Mouse (Mus musculus) ES-Bruce4 (cell line): ENCODE results near the gene Tom1. TPM values are rescaled to one million over a fixed set of nuclear protein-coding genes. Genes with fewer than 3 reads are reported as not detected.

Source experiments
- H3K27ac ChIP-seq: 2 replicates; pipeline ENCODE4 v1.5.1; 2012; ENCODE audit warnings: low read length, inconsistent platforms; ENCODE audit not compliant: insufficient read depth
- H3K27me3 ChIP-seq: 2 replicates; pipeline ENCODE4 v1.6.1; 2012; ENCODE audit warnings: mild to moderate bottlenecking, low read length, inconsistent platforms; ENCODE audit not compliant: control insufficient read depth, poor library complexity, insufficient read depth, severe bottlenecking
- H3K36me3 ChIP-seq: 2 replicates; pipeline ENCODE4 v1.6.1; 2012; ENCODE audit warnings: inconsistent platforms, mild to moderate bottlenecking, low read length, moderate library complexity; ENCODE audit not compliant: control insufficient read depth, poor library complexity, insufficient read depth, severe bottlenecking
- H3K4me1 ChIP-seq: one replicate; pipeline ENCODE4 v1.8.1; 2011; ENCODE audit warnings: low read length; ENCODE audit not compliant: control insufficient read depth, insufficient read depth
- H3K4me3 ChIP-seq: 2 replicates; pipeline ENCODE4 v1.5.1; 2011; ENCODE audit warnings: low read depth, mild to moderate bottlenecking, low read length
- H3K9ac ChIP-seq: 2 replicates; pipeline ENCODE4 v1.6.1; 2012; ENCODE audit warnings: low read depth, mild to moderate bottlenecking, inconsistent platforms; ENCODE audit not compliant: poor library complexity, severe bottlenecking
- H3K9me3 ChIP-seq: replicated peaks from 2 replicates; pipeline ENCODE4 v1.6.1; 2012; ENCODE audit warnings: mild to moderate bottlenecking, low read length, inconsistent platforms; ENCODE audit not compliant: control insufficient read depth, poor library complexity, insufficient read depth, severe bottlenecking
- CTCF ChIP-seq: IDR thresholded peaks from one replicate; pipeline ENCODE4 v1.8.1; 2011; ENCODE audit warnings: low read depth, low read length
- EP300 ChIP-seq: IDR thresholded peaks from 2 replicates; pipeline ENCODE4 v1.6.1; 2011; ENCODE audit warnings: low read depth, low read length; ENCODE audit not compliant: insufficient read depth
- POLR2A ChIP-seq: IDR thresholded peaks from one replicate; pipeline ENCODE4 v1.8.1; 2011; ENCODE audit warnings: low read length; ENCODE audit not compliant: insufficient read depth
- polyA plus RNA-seq: library from polyadenylated mRNA; stranded (reverse); fragments of >200 nt; gene quantifications from 2 replicates; pipeline ENCODE4 v1.2.4, GENCODE M21; 2011; ENCODE audit warnings: low read depth; ENCODE audit not compliant: missing spikeins, insufficient read depth, insufficient read length

Gene Tom1
- polyA plus RNA-seq, 1 experiment, result 46.1 TPM

DNA sequence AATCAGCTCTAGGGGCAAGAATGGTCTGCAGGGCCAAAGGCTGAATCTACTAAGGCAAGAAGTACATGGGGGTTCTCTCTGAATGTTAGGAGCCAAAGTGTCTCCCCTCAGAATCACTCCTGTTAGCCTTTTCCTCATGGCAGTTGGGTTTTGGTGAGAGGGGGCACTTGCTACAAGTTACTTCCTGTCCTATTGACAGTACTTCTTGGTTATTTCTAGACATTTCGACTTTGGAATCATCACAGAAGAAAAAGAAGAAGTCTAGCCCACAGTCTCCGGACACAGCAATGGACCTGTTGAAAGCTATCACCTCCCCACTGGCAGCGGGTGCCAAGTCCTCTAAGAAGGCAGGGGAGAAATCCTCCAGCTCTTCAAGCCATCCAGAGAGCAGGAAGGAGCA is 33.1 kb upstream of the Tom1 start:
- peaks cover 58% of the 10 kb centered on the region for H3K36me3 ChIP-seq
- TF ChIP-seq CTCF (no peak), EP300 (no peak), POLR2A (no peak)

DNA sequence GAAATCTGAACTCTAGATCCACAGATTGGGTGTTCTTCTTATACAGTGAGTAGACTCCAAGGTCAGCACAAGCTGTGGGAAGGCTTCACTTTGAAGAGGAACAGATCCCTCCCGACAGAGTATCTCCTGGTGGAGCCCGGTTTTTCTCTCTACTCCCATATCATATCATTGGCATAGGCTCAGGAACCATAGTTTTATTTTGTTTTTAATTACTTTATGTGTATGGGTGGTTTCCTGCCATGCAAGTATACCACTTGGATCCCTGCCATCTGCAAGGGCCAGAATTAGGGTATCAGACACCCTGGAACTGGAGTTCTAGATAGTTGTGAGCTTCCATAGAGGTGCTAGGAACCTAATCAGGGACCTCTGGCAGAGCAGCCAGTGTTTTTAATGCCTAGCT is 24.7 kb upstream of the Tom1 start:
- H3K9me3 ChIP-seq, result peaks cover 18% of the 10 kb centered on the region
- no peak overlapping the region for H3K4me3 ChIP-seq
- TF ChIP-seq POLR2A (no peak), EP300 (no peak), CTCF (no peak)

More for the DNA sequence above, 33.1 kb upstream of the Tom1 start:
- Histone ChIP-seq H3K4me1 (no peaks in the 10 kb centered on the region), H3K27ac (no peak overlapping the region), H3K27me3 (no peaks in the 10 kb centered on the region), H3K9ac (no peak overlapping the region), H3K4me3 (no peak overlapping the region), H3K9me3 (peaks cover 14% of the 10 kb centered on the region)

DNA sequence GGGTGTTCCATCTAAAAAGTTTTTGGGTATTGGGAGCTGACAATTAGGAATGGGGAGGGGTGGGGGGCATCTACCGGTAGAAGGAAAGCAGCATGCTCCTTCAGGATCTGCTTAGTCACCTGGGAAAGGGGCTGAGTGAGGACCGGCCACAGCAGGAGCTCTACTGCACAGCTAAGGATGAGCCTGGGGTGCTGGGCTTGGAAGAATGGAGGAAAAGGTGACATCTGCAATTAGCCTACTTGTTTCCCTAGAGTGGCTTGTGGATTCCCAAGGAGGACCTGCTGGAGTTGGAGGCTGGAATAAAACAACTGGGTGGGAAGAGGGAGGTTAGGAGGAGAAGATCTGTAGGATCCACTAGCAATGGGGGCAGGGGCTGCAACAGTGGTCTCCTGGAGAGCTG is 19.9 kb upstream of the Tom1 start:
- H3K36me3 ChIP-seq, result peaks cover 24% of the 10 kb centered on the region
- H3K27me3 ChIP-seq, result no peaks in the 10 kb centered on the region
- H3K9me3 ChIP-seq, result no peaks in the 10 kb centered on the region
- H3K9ac ChIP-seq, result peak overlapping the region; percentile 25
- no peak for TF ChIP-seq POLR2A
- TF ChIP-seq EP300, result peak; percentile 90
- TF ChIP-seq CTCF, result no peak
- H3K4me3 ChIP-seq, result peak overlapping the region; percentile 27
- H3K4me1 ChIP-seq, result peaks cover 4% of the 10 kb centered on the region
- peak overlapping the region; percentile 90 for H3K27ac ChIP-seq

More for the DNA sequence above, 24.7 kb upstream of the Tom1 start:
- Histone ChIP-seq H3K27ac (no peak overlapping the region), H3K27me3 (no peaks in the 10 kb centered on the region), H3K36me3 (peaks cover 31% of the 10 kb centered on the region), H3K4me1 (no peaks in the 10 kb centered on the region), H3K9ac (no peak overlapping the region)

DNA sequence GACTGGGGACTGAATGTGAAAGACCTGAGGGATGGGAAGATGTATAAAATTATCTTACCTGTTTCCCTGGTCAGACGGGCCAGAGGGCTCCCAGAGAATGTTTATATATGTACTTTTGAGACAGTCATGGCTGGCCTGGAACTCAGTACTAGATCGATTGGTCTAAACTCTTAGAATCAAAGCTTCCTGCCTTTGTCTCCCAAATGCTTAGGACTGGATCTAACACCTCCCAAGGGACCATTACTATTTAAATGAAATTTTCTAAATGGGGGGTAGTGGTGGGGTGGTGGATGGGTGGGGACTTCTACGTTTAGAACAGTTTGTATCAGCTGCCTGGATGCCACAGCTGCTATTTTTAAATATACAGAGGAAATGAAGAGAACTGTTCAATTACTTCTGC is 19.5 kb upstream of the Tom1 start:
- peak overlapping the region; percentile 90 for H3K27ac ChIP-seq
- peak overlapping the region; percentile 27 for H3K4me3 ChIP-seq
- H3K4me1 ChIP-seq, result peaks cover 4% of the 10 kb centered on the region
- TF ChIP-seq CTCF (no peak), EP300 (no peak), POLR2A (no peak)
- peaks cover 20% of the 10 kb centered on the region for H3K36me3 ChIP-seq
- no peaks in the 10 kb centered on the region; the same call in 1 of the 2 replicates for H3K9me3 ChIP-seq
- peak overlapping the region; percentile 25 for H3K9ac ChIP-seq
- no peaks in the 10 kb centered on the region for H3K27me3 ChIP-seq

DNA sequence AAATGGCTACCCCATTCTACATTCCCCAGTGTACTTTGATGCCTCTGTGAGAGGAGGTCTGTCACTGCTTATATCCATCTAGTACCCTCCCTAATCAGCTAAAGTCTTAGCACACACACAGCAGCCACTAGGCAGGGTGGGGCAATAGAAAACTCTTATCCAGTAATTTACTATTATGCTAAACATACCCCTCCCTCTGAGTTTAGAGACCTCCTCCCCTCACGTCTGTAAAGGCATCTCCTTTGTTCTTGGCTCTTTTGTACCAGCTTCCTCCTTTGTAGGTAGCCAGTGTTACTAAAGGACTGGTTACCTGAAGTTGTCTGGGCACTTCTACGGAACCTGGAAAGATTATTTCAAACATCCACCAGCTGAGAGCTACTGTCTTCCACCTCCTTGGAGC is 17.5 kb upstream of the Tom1 start:
- H3K9ac ChIP-seq, result peak overlapping the region; percentile 90
- peaks cover 4% of the 10 kb centered on the region for H3K4me1 ChIP-seq
- TF ChIP-seq CTCF, result no peak
- TF ChIP-seq POLR2A, result peak; percentile 6
- peak overlapping the region; percentile 95 for H3K27ac ChIP-seq
- peak overlapping the region; percentile 91 for H3K4me3 ChIP-seq
- peaks cover 3% of the 10 kb centered on the region for H3K9me3 ChIP-seq
- H3K36me3 ChIP-seq, result peaks cover 25% of the 10 kb centered on the region
- H3K27me3 ChIP-seq, result no peaks in the 10 kb centered on the region

DNA sequence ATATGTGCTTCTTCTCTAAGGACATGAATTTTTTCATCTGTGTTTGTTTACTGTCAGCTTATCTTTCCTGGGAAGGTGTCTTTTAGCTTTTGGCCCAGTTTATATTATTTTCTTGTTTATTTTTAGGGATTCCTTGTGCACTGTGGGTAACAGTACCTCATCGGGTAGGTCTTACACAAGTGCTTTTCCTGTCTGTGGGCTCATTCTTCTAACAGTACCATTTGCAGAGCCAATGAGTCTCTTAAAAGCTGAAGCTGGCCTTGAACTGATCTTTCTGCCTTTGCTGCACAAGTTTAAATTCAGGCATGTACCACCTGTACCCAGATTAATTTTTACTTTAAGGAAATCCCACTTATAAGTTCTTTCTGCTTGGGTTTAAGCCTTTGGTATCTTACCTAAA is 17.1 kb upstream of the Tom1 start:
- Histone ChIP-seq H3K36me3 (peaks cover 29% of the 10 kb centered on the region), H3K4me3 (peak overlapping the region; percentile 91), H3K9ac (peak overlapping the region; percentile 90), H3K27ac (peak overlapping the region; percentile 95), H3K9me3 (peaks cover 5% of the 10 kb centered on the region), H3K27me3 (no peaks in the 10 kb centered on the region), H3K4me1 (peaks cover 4% of the 10 kb centered on the region)
- TF ChIP-seq CTCF (no peak), EP300 (no peak), POLR2A (no peak)
